Mouse (Mus musculus) hindbrain, embryonic 13.5 days (tissue): ENCODE results near the gene Mmel1. TPM values are rescaled to one million over a fixed set of nuclear protein-coding genes. Genes with fewer than 3 reads are reported as not detected.

Source experiments
- ATAC-seq: fragments of 200-750 bp; cut with Nextera tagmentation; 2 replicates; pipeline ENCODE4 v1.8.0; 2017; ENCODE audit warnings: moderate TSS enrichment; ENCODE audit not compliant: low FRiP score
- H3K27ac ChIP-seq: fragments of 300-500 bp; sonication (generic); 2 replicates; pipeline ENCODE4 v1.5.1; 2015; ENCODE audit warnings: inconsistent platforms, mild to moderate bottlenecking, moderate library complexity
- H3K27me3 ChIP-seq: fragments of 300-500 bp; sonication (generic); 2 replicates; pipeline ENCODE4 v1.6.1; 2015; ENCODE audit warnings: mild to moderate bottlenecking, inconsistent platforms
- H3K36me3 ChIP-seq: fragments of 300-500 bp; sonication (generic); 2 replicates; pipeline ENCODE4 v1.6.1; 2015; ENCODE audit warnings: mild to moderate bottlenecking, inconsistent platforms
- H3K4me1 ChIP-seq: fragments of 300-500 bp; sonication (generic); replicated peaks from 2 replicates; pipeline ENCODE4 v1.6.1; 2015; ENCODE audit warnings: inconsistent platforms
- H3K4me2 ChIP-seq: fragments of 300-500 bp; sonication (generic); 2 replicates; pipeline ENCODE4 v1.6.1; 2015; ENCODE audit warnings: inconsistent platforms, mild to moderate bottlenecking, moderate library complexity
- H3K4me3 ChIP-seq: fragments of 300-500 bp; sonication (generic); 2 replicates; pipeline ENCODE4 v1.5.1; 2015; ENCODE audit warnings: mild to moderate bottlenecking, inconsistent platforms
- H3K9ac ChIP-seq: fragments of 300-500 bp; sonication (generic); 2 replicates; pipeline ENCODE4 v1.6.1; 2015; ENCODE audit warnings: mild to moderate bottlenecking, inconsistent platforms
- H3K9me3 ChIP-seq: fragments of 300-500 bp; sonication (generic); 2 replicates; pipeline ENCODE4 v1.6.1; 2016; ENCODE audit warnings: inconsistent platforms
- WGBS: fragments of 180-500 bp; shearing (Covaris S2); methylation state at CpG from one replicate; pipeline ENCODE4 v1.1.7; 2015; 5-methylcytosine and 5-hydroxymethylcytosine counted together
- polyA plus RNA-seq: library from polyadenylated mRNA; unstranded; fragments of >200 nt; fragmentation: Nextera tagmentation; extraction: Ambion mirVana; gene quantifications from 2 replicates; pipeline ENCODE4 v1.2.1, GENCODE M21; 2015

Mmel1 gene
- polyA plus RNA-seq: 0.13 and 0.25 TPM in 2 replicates

GRCm38 (mm10) chr4:154869440-154869839, at the start of gene Mmel1:
TSS of gene Mmel1 (plus strand) at chr4:154869585.
- Histone ChIP-seq H3K9me3 (no peaks in the 10 kb centered on the region), H3K27me3 (peaks cover 23% of the 10 kb centered on the region), H3K4me1 (peaks cover 19% of the 10 kb centered on the region), H3K36me3 (no peaks in the 10 kb centered on the region), H3K4me2 (no peak within 1 kb of the TSS), H3K27ac (no peak within 1 kb of the TSS), H3K9ac (no peak within 1 kb of the TSS), H3K4me3 (no peak within 1 kb of the TSS)
- no peak for ATAC-seq
- 94% methylated on average over 7 of the region's 7 CpGs for WGBS

DNA sequence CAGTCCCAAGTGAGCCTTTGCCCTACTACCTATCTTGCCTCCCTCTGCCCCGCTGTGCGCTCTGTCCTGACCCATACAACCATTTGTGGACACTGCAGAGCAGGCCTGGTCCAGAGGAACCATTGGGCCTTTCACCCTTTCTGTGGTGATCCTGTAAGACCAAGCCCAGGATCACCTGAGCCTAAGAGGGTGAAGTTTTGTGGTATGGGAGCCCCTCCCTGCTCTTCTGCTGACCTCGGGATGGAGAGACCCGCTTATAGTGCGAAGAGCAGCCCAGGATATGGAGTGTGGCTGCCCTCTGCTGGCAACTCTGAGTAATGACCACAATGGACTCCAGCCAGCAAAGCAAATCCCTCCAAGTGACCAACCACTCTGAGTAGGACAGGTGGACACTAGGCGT, 43.7 kb upstream of the Mmel1 start:
- Histone ChIP-seq H3K4me3 (no peak overlapping the region), H3K4me1 (peaks cover 8% of the 10 kb centered on the region; the same call in 1 of the 2 replicates), H3K27ac (no peak overlapping the region), H3K9ac (no peak overlapping the region), H3K9me3 (no peaks in the 10 kb centered on the region), H3K27me3 (peaks cover 74% of the 10 kb centered on the region), H3K36me3 (no peaks in the 10 kb centered on the region), H3K4me2 (no peak overlapping the region)
- 33% methylated on average over 6 of the region's 6 CpGs for WGBS
- peak; percentile 60 for ATAC-seq

DNA sequence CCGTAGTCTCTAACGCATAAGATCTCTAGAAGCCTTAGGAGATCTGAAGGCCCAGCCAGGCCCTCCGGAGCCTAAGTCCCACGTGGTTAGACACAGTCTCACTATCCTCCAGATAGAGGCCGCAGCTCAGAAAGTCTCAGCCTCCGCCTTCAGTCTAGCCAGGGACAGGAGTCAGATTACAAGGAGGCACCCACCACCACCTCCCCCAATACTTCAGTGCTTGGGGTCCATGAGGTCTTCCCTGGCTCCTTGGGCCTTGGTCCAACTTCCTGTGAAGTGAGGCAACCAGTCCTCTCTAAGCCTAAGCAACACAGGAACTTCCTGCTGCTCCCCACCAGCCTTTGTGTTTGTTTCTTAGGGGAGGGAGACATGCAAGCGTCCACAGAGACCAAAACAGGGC, 43.2 kb upstream of the Mmel1 start:
- Histone ChIP-seq H3K36me3 (no peaks in the 10 kb centered on the region), H3K27me3 (peaks cover 74% of the 10 kb centered on the region), H3K4me3 (no peak overlapping the region), H3K4me2 (no peak overlapping the region), H3K9ac (no peak overlapping the region), H3K27ac (no peak overlapping the region), H3K9me3 (no peaks in the 10 kb centered on the region), H3K4me1 (peaks cover 8% of the 10 kb centered on the region; the same call in 1 of the 2 replicates)
- peak; percentile 12; the same call in 1 of the 2 replicates for ATAC-seq
- WGBS: 54% methylated on average over 7 of the region's 7 CpGs

DNA sequence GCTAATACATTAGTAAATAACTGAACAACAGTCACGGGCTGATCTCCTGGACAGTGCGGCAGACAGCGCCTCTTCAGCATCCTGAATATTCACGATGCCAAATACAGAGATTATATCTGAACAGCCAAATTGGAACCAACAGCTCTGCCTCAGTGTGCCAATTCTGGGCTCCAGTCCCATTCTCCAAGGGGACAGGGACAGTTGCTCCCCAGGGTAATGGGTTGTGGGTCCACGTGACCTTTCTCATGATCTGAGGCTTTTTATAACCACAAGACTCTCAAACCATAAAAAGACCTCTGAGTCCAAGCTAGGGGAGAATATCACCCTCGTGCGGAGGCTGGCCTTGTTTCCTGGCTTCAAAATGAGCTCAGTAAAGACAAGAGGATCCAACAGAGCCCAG, 42.2 kb upstream of the Mmel1 start:
- Histone ChIP-seq H3K27me3 (peaks cover 73% of the 10 kb centered on the region), H3K4me3 (no peak overlapping the region), H3K27ac (no peak overlapping the region), H3K9me3 (no peaks in the 10 kb centered on the region), H3K4me2 (no peak overlapping the region), H3K9ac (no peak overlapping the region), H3K4me1 (peaks cover 14% of the 10 kb centered on the region), H3K36me3 (no peaks in the 10 kb centered on the region)
- no peak for ATAC-seq
- 87% methylated on average over 7 of the region's 7 CpGs for WGBS

DNA sequence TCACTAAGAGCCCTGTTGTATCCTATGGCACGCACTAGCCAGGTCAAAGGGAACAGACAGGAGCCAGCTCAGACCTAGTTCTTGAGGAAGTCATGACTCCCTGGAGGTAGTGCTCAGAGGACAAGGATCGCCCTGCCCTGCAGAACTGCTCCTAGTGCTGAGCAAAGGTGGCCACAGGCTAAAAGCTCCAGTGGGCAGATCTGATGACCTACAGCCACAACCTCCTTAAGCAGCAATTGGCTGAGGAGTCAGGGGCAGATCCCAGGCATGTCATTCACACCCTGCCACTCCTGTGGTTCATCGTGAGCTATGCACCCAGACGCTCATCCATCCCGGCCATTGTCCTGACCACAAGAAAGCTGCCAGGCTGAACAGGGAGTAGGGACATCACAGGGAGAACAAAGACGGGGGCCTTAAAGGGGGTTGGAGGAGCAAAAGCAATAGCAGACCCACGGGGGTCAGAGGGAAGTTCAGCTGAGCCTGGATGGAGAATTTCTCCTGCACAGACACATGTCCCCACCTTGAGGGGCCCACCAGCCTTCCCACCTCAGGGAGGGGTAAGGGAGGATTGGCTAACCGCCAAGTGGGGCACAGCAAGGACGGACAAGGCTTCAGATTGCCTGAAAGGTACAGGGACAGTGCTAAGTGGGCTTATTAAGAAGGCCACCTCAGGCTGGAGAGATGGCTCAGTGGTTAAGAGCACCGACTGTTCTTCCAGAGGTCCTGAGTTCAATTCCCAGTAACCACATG, 41.3 kb upstream of the Mmel1 start:
- no peak overlapping the region for H3K4me3 ChIP-seq
- no peak overlapping the region for H3K4me2 ChIP-seq
- peaks cover 23% of the 10 kb centered on the region for H3K4me1 ChIP-seq
- no peaks in the 10 kb centered on the region for H3K9me3 ChIP-seq
- no peak overlapping the region for H3K27ac ChIP-seq
- H3K27me3 ChIP-seq: peaks cover 66% of the 10 kb centered on the region
- H3K36me3 ChIP-seq: no peaks in the 10 kb centered on the region
- ATAC-seq: no peak
- H3K9ac ChIP-seq: 0 out of 2 replicates have a peak overlapping the region, but pooled peaks have one; percentile 19
- WGBS: 39% methylated on average over 10 of the region's 10 CpGs

DNA sequence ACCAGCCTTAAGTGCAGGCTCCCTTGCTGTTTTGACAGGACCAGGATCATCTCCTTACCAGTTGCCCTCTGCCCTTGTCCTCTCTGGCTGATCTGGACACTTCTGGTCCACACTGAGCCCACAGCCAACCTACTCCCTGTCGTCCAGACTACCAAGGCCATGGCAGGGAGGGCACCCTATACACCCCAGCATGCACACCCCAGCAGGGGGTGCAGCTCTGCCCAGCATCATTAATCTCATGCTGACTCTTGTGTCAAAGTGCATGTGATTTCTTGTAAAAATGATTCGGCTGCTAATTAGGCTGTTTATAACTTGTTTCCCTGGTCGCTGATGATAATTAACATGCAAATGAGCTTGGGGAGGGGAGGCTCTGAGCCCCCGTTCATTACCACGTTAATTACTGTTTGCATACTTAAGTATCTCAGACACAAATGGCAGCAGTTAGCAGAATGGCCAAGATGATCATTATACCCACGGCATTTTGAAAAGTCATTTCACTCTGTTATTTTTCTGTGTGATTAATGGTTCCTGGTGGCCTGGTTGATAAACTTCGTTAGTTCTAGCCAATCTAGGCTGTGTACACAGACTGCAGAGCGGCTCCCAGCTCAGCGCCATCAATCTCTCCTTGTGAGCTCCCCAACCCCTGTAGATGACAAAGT, 37.3 kb upstream of the Mmel1 start:
- Histone ChIP-seq H3K4me3 (no peak overlapping the region), H3K9me3 (no peaks in the 10 kb centered on the region), H3K9ac (no peak overlapping the region), H3K36me3 (no peaks in the 10 kb centered on the region), H3K27ac (no peak overlapping the region), H3K4me2 (no peak overlapping the region), H3K27me3 (peaks cover 41% of the 10 kb centered on the region), H3K4me1 (peaks cover 39% of the 10 kb centered on the region)
- WGBS: 35% methylated on average over 9 of the region's 9 CpGs
- peak; percentile 49; the same call in 1 of the 2 replicates for ATAC-seq

- H3K36me3 ChIP-seq: no peaks in the 10 kb centered on the region
- H3K27ac ChIP-seq: no peak overlapping the region
- H3K9me3 ChIP-seq: no peaks in the 10 kb centered on the region
- H3K4me3 ChIP-seq: no peak overlapping the region
- H3K9ac ChIP-seq: no peak overlapping the region
- peak; percentile 72; the same call in 1 of the 2 replicates for ATAC-seq
- peaks cover 31% of the 10 kb centered on the region for H3K4me1 ChIP-seq
- H3K4me2 ChIP-seq: no peak overlapping the region
- H3K27me3 ChIP-seq: peaks cover 33% of the 10 kb centered on the region
- 67% methylated on average over 7 of the region's 7 CpGs for WGBS
Observed at GRCm38 (mm10) chr4:154836183-154836915, 33.0 kb upstream of the Mmel1 start.

DNA sequence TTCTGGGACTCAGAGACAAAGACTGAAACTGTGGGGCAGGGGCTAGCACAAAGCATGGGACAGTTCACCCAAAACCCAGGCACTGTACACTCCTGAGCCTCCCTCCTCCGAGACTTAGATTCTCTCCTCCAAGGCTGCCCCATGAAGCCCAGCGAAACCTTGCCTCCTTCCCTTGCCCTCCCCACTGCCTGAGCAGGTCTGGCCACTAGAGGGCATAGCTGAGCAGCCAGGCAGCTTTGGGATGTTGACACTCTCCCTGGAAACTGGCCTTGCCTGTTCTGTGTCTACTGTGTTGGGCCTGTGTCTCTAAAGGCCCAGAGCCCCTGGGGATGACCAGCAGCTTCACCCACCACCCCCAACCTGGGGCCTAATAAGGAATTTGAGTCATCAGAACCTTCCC, 32.2 kb upstream of the Mmel1 start, which contains the start of gene Ttc34:
Gene Ttc34, plus strand, starts transcription at position 290 of the 400 bp plus-strand sequence.
- Histone ChIP-seq H3K27ac (no peak within 1 kb of the TSS), H3K9ac (no peak within 1 kb of the TSS), H3K4me3 (no peak within 1 kb of the TSS), H3K4me1 (peaks cover 25% of the 10 kb centered on the region), H3K4me2 (no peak within 1 kb of the TSS), H3K9me3 (no peaks in the 10 kb centered on the region), H3K36me3 (no peaks in the 10 kb centered on the region), H3K27me3 (peaks cover 30% of the 10 kb centered on the region)
- 51% methylated on average over 2 of the region's 2 CpGs for WGBS
- ATAC-seq: 0 out of 2 replicates have a peak, but pooled peaks have one; percentile 11

GRCm38 (mm10) chr4:154838741-154839140, 30.6 kb upstream of the Mmel1 start:
- Histone ChIP-seq H3K27ac (no peak overlapping the region), H3K9ac (no peak overlapping the region), H3K36me3 (no peaks in the 10 kb centered on the region), H3K27me3 (peaks cover 30% of the 10 kb centered on the region), H3K4me3 (no peak overlapping the region), H3K4me1 (peaks cover 10% of the 10 kb centered on the region), H3K4me2 (no peak overlapping the region), H3K9me3 (no peaks in the 10 kb centered on the region)
- WGBS: 89% methylated on average over 13 of the region's 13 CpGs
- no peak for ATAC-seq

DNA sequence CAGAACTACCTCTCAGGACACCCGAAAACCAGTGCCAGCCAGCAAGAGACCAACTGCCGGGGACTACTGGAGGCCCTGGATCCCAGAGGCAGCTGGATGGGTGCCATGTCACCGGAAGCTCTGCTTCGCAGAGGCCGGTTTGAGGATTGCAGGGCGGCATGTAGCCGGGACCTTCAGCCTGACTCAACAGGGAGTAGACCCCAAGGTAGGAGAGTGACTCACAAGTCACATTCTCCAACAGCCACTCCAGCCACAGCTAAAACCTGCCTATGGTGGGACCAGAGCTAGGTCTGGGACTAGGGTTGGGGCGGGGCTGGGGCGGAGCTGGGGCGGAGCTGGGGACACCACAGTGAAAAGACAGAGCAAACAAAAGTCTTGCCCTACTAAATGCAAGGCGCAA, 30.0 kb upstream of the Mmel1 start:
- no peak overlapping the region for H3K27ac ChIP-seq
- H3K27me3 ChIP-seq: peaks cover 29% of the 10 kb centered on the region
- no peak overlapping the region for H3K9ac ChIP-seq
- no peaks in the 10 kb centered on the region for H3K9me3 ChIP-seq
- no peak overlapping the region for H3K4me3 ChIP-seq
- H3K36me3 ChIP-seq: no peaks in the 10 kb centered on the region
- peaks cover 10% of the 10 kb centered on the region for H3K4me1 ChIP-seq
- WGBS: 53% methylated on average over 11 of the region's 11 CpGs
- no peak overlapping the region for H3K4me2 ChIP-seq
- ATAC-seq: no peak

GRCm38 (mm10) chr4:154852696-154853095, 16.7 kb upstream of the Mmel1 start:
- Histone ChIP-seq H3K9ac (no peak overlapping the region), H3K27me3 (peaks cover 28% of the 10 kb centered on the region), H3K4me2 (no peak overlapping the region), H3K4me1 (peaks cover 14% of the 10 kb centered on the region), H3K27ac (no peak overlapping the region), H3K36me3 (no peaks in the 10 kb centered on the region), H3K9me3 (no peaks in the 10 kb centered on the region), H3K4me3 (no peak overlapping the region)
- no peak for ATAC-seq
- WGBS: 94% methylated on average over 1 of the region's 1 CpGs

GRCm38 (mm10) chr4:154853881-154854280, 15.5 kb upstream of the Mmel1 start:
- Histone ChIP-seq H3K36me3 (no peaks in the 10 kb centered on the region), H3K4me3 (no peak overlapping the region), H3K27ac (no peak overlapping the region), H3K4me2 (no peak overlapping the region), H3K4me1 (peaks cover 14% of the 10 kb centered on the region), H3K27me3 (peaks cover 34% of the 10 kb centered on the region), H3K9ac (no peak overlapping the region), H3K9me3 (no peaks in the 10 kb centered on the region)
- ATAC-seq: no peak
- 87% methylated on average over 4 of the region's 4 CpGs for WGBS
